Mouse (Mus musculus): ENCODE data around the gene Atxn2.

- TF ChIP-seq CTCF (IDR thresholded peaks at IDR 0.05; ENCODE audit: borderline replicate concordance, control insufficient read depth, extremely low read depth, insufficient read depth, low read length, poor library complexity) (no peak), POLR2A (IDR thresholded peaks at IDR 0.05; ENCODE audit: control insufficient read depth, extremely low read depth, insufficient read depth, low read length, poor library complexity) (no peak)
Measured at GRCm38 (mm10) chr5:121714928-121715327, 3.8 kb downstream of the Atxn2 start.

Measured in thymus, adult 2 months (tissue).